Mouse (Mus musculus) heart, postnatal 10 days (tissue): ENCODE measurements at regions not wholly inside any gene's neighbourhood (a gene's known extent, or its start where the extent isn't known, plus 50 kb on each side); places are given as distances from the start of the nearest gene placed in this dataset.

Experiments
- DNase-seq, 2 experiments: peaks; one replicate each; pipeline ENCODE4 v3.0.0; 2021
- intact Hi-C: fragments of 180-260 bp; cut with DNase I; formaldehyde crosslinking; loops from one replicate; pipeline ENCODE4 v1.15.1; 2025

- intact Hi-C loops = no loop called here
- DNase-seq = no peak
Observed at GRCm38 (mm10) chr12:96615134-96615533, 923.1 kb downstream of the Flrt2 start.

DNA sequence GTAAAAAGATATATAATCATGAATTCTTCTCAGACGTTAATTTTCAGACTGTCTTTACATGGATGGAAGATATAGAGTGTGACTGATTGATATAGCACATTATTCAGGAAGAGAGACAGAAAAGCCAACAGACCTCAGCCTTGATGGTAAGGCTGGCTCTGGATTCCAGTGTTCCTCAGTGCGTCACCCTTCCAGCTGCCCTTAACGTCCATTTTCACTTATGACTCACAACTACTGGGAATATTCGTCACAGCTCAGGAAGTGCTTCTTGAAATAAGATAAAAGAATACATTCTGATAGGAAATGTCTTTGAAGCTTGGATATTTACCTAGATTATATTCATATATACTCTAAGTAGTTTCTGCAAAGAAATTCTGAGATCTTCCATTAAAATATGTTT lies 923.8 kb downstream of the Flrt2 start:
- DNase-seq = no peak
- intact Hi-C loops = no loop called here

DNA sequence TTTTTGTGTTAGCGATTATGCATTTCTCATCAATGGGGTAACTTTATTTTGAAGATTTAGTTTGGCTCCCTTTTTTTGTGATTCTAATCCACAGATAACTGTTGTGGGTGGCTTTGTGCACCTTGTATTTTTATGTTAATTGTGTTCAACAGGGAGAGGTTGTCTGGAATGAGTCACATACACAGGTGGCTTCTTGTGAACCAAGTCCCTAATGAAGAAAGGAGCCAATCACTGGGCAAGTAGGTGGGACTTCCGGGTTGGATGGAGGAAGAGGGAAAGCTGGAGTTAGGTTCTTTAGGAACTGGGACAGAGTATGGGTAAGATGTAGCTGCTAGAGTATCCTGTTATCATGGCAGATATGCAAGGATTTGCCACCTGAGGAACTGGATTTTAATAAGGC lies 925.2 kb downstream of the Flrt2 start:
- DNase-seq = no peak
- intact Hi-C loops = no loop called here
